Comparison of ENCODE assay signal across 28 mouse cellular contexts in the genomic region with DNA sequence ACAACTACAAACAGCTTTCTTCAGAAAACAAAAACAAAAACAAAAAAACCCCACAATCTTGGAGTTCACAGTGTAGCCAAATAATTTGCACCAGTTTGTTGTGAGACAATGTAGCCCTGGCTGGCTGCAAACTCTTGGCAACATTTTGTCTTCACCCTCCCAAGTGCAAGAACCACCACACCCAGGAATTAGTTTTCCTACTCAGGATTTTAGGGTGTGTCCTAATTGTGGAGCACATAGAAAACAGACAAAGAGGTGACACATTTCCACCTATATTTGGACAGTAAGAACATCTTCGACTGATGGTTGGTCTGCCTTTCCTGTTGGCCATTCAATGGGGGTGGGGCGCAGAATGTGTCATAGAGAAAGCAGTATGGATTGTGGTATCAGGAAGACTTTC. TPM values are rescaled to one million over a fixed set of nuclear protein-coding genes. Genes with fewer than 3 reads are reported as not detected.
A peak's percentile ranks its signal among the peaks of the same experiment; 100 is the strongest.
DNase-seq lines count a peak whose midpoint lies in the region; ATAC-seq and TF ChIP-seq lines count a peak whose summit lies in the region.
"Had no signal": no experiment of that assay in that cellular context is flagged by ENCODE, and none has a peak within 500 bp of the region (broad histone marks: within the 10 kb centered on the region; RNA-seq: fewer than 3 reads in every experiment).

No protein-coding gene starts in this region.

- no peak overlapping the region for H3K9ac ChIP-seq in heart, embryonic 11.5 days (ENCODE audit: low read depth, low read length)
- H3K9ac ChIP-seq: embryonic facial prominence, embryonic 12.5 days; embryonic facial prominence, embryonic 15.5 days; forebrain, embryonic 12.5 days; forebrain, embryonic 15.5 days; heart, embryonic 13.5 days; hindbrain, embryonic 14.5 days had no signal

- H3K27ac ChIP-seq in gastrocnemius, adult 2 months: peak overlapping the region; percentile 48
- H3K27ac ChIP-seq in heart, embryonic 11.5 days (ENCODE audit: low read depth, low read length): no peak overlapping the region
- H3K27ac ChIP-seq: embryonic facial prominence, embryonic 12.5 days; embryonic facial prominence, embryonic 15.5 days; forebrain, embryonic 12.5 days; forebrain, embryonic 15.5 days; heart, embryonic 13.5 days; hindbrain, embryonic 14.5 days; hindbrain, postnatal 0 days had no signal

- H3K9me3 ChIP-seq in heart, embryonic 11.5 days (replicated peaks; ENCODE audit: control insufficient read depth, low read length): no peaks in the 10 kb centered on the region
- H3K9me3 ChIP-seq: embryonic facial prominence, embryonic 12.5 days; embryonic facial prominence, embryonic 15.5 days; forebrain, embryonic 12.5 days; forebrain, embryonic 15.5 days; G1E; heart, embryonic 13.5 days had no signal

- no peaks in the 10 kb centered on the region for H3K36me3 ChIP-seq in heart, embryonic 11.5 days (ENCODE audit: control insufficient read depth, insufficient read depth, low read length)
- H3K36me3 ChIP-seq: embryonic facial prominence, embryonic 12.5 days; embryonic facial prominence, embryonic 15.5 days; forebrain, embryonic 12.5 days; forebrain, embryonic 15.5 days; G1E had no signal

- WGBS in heart, embryonic 11.5 days (ENCODE audit: insufficient replicate concordance): 79% methylated on average over 2 of the region's 2 CpGs

- no peaks in the 10 kb centered on the region for H3K27me3 ChIP-seq in heart, embryonic 11.5 days (ENCODE audit: control insufficient read depth, insufficient read depth, low read length)
- H3K27me3 ChIP-seq: CH12.LX; embryonic facial prominence, embryonic 12.5 days; embryonic facial prominence, embryonic 15.5 days; forebrain, embryonic 12.5 days; forebrain, embryonic 15.5 days; heart, embryonic 13.5 days; Patski had no signal

- H3K4me2 ChIP-seq in heart, embryonic 11.5 days: no peak overlapping the region
- H3K4me2 ChIP-seq: embryonic facial prominence, embryonic 12.5 days; embryonic facial prominence, embryonic 15.5 days; forebrain, embryonic 12.5 days; forebrain, embryonic 15.5 days; heart, embryonic 13.5 days; hindbrain, embryonic 14.5 days had no signal

- TF ChIP-seq CTCF in gastrocnemius, adult 2 months (IDR thresholded peaks at IDR 0.05): no peak

- DNase-seq in gastrocnemius, adult 2 months: peak; percentile 25
- DNase-seq in gastrocnemius, postnatal 25 days: no peak
- DNase-seq in heart, adult 8-10 months (ENCODE audit: low spot score): peak; percentile 43
- peak; percentile 19 to 29 for DNase-seq in kidney, postnatal 36 days
- DNase-seq in kidney, adult 11 months: no peak
- DNase-seq in skeletal muscle tissue, adult 2 months (ENCODE audit: low read depth, low spot score): peak; percentile 13
- DNase-seq: adrenal gland, adult 2 months; adrenal gland, postnatal 14 days; B cell, adult 2 months; cerebellum, adult 11 months; cerebellum, adult 2 months; cerebellum, adult 9-11 months; cerebellum, postnatal 25 days; heart, postnatal 36 days; kidney, adult 9 months had no signal

- intact Hi-C loops in gastrocnemius, adult 2 months (cut with DNase I): no loop called here

- no peaks in the 10 kb centered on the region for H3K4me1 ChIP-seq in heart, embryonic 11.5 days (ENCODE audit: control insufficient read depth, insufficient read depth, low read length)
- H3K4me1 ChIP-seq: embryonic facial prominence, embryonic 12.5 days; embryonic facial prominence, embryonic 15.5 days; forebrain, embryonic 12.5 days; forebrain, embryonic 15.5 days; heart, embryonic 13.5 days had no signal

- no peak for ATAC-seq in heart, embryonic 11.5 days (replicated peaks; ENCODE audit: insufficient number of reproducible peaks, low FRiP score, low TSS enrichment)
- ATAC-seq: forebrain, embryonic 15.5 days; hindbrain, postnatal 0 days; inflammation-experienced regulatory T-cells, adult 6 months; intestine, embryonic 16.5 days; Patski had no signal

- H3K4me3 ChIP-seq in gastrocnemius, adult 2 months: no peak overlapping the region
- no peak overlapping the region for H3K4me3 ChIP-seq in heart, embryonic 11.5 days (ENCODE audit: low read depth, low read length)
- H3K4me3 ChIP-seq: embryonic facial prominence, embryonic 12.5 days; embryonic facial prominence, embryonic 15.5 days; forebrain, embryonic 12.5 days; forebrain, embryonic 15.5 days; heart, embryonic 13.5 days had no signal

RNA-seq across cellular contexts. Expression of a gene that starts 46.8 kb away (rescaled TPM):
- total RNA-seq in gastrocnemius, adult 2 months (2021): 10 to 100 TPM; 14.4 to 17.0 TPM
- total RNA-seq in gastrocnemius, postnatal 25 days (2021): 10 to 100 TPM; 13.7 to 14.6 TPM
- total RNA-seq in heart, adult 8-10 months (2022): 10 to 100 TPM; 33.1 to 36.1 (median 33.6) TPM
- 56.1 and 70.5 TPM in 2 replicates for polyA plus RNA-seq in heart, embryonic 11.5 days (2014; fragmentation: Nextera tagmentation; extraction: Ambion mirVana)
- polyA plus RNA-seq: G1E; inflammation-experienced regulatory T-cells, adult 6 months; Patski had no signal

Comparison
In these comparisons a context has a peak if more than half of its experiments do, and no peak if none do; other contexts are left out.
1. DNase-seq: peak in gastrocnemius, adult 2 months (single experiment), heart, adult 8-10 months (single experiment), kidney, postnatal 36 days (2 of 2) and skeletal muscle tissue, adult 2 months (single experiment); none in gastrocnemius, postnatal 25 days (single experiment) and kidney, adult 11 months (single experiment).